Mouse (Mus musculus) myocyte (in vitro differentiated cells): ENCODE measurements around the gene Zfp51. TPM values are rescaled to one million over a fixed set of nuclear protein-coding genes. Genes with fewer than 3 reads are reported as not detected.

Source experiments
- H3K27me3 ChIP-seq: one replicate; pipeline ENCODE4 v1.6.1; 2011; ENCODE audit not compliant: control insufficient read depth, insufficient read depth, insufficient read length
- H3K36me3 ChIP-seq: one replicate; pipeline ENCODE4 v1.6.1; 2011; ENCODE audit not compliant: control insufficient read depth, insufficient read depth
- H3K4me2 ChIP-seq: one replicate; pipeline ENCODE4 v1.6.1; 2011; ENCODE audit warnings: low read depth, control low read depth
- H3K4me3 ChIP-seq: one replicate; pipeline ENCODE4 v1.5.1; 2011; ENCODE audit warnings: mild to moderate bottlenecking, control low read depth, moderate library complexity
- H3K79me2 ChIP-seq: one replicate; pipeline ENCODE4 v1.6.1; 2011; ENCODE audit not compliant: control insufficient read depth, insufficient read depth
- H3ac ChIP-seq: one replicate; pipeline ENCODE4 v1.6.1; 2011; ENCODE audit not compliant: control insufficient read depth, insufficient read length
- CEBPB ChIP-seq: IDR thresholded peaks from 2 replicates; pipeline ENCODE4 v1.6.1; 2011; ENCODE audit warnings: mild to moderate bottlenecking, moderate library complexity; ENCODE audit not compliant: poor library complexity, insufficient read depth, severe bottlenecking
- E2F4 ChIP-seq: IDR thresholded peaks from one replicate; pipeline ENCODE4 v1.6.1; 2011; ENCODE audit warnings: mild to moderate bottlenecking, control low read depth, moderate library complexity; ENCODE audit not compliant: insufficient read depth
- MAX ChIP-seq: IDR thresholded peaks from one replicate; pipeline ENCODE4 v1.6.1; 2011; ENCODE audit warnings: low read depth, mild to moderate bottlenecking, control low read depth
- MYOD1 ChIP-seq, 3 experiments: IDR thresholded peaks; one replicate each; pipeline ENCODE4 v1.6.1; 2011; ENCODE audit warnings: control low read depth in 2 of 3, low read depth in 2 of 3, mild to moderate bottlenecking in 2 of 3, moderate library complexity in 1 of 3; ENCODE audit not compliant: insufficient read length in 2 of 3, control insufficient read depth in 1 of 3
- MYOG ChIP-seq, 3 experiments: IDR thresholded peaks; one replicate each; pipeline ENCODE4 v1.6.1; 2011; ENCODE audit warnings: control low read depth in 2 of 3, low read depth in 2 of 3, mild to moderate bottlenecking in 2 of 3; ENCODE audit not compliant: insufficient read length in 2 of 3, control insufficient read depth in 1 of 3, insufficient read depth in 1 of 3
- POLR2A ChIP-seq: IDR thresholded peaks from one replicate; pipeline ENCODE4 v1.6.1; 2011; ENCODE audit warnings: low read depth, mild to moderate bottlenecking, control low read depth, moderate library complexity; ENCODE audit not compliant: insufficient read length
- POLR2AphosphoS2 ChIP-seq: IDR thresholded peaks from one replicate; pipeline ENCODE4 v1.6.1; 2011; ENCODE audit warnings: low read depth, control low read depth; ENCODE audit not compliant: insufficient read length
- REST ChIP-seq: IDR thresholded peaks from one replicate; pipeline ENCODE4 v1.6.1; 2011; ENCODE audit warnings: mild to moderate bottlenecking, control low read depth, moderate library complexity; ENCODE audit not compliant: insufficient read depth, insufficient read length
- SRF ChIP-seq: IDR thresholded peaks from one replicate; pipeline ENCODE4 v1.6.1; 2011; ENCODE audit warnings: low read depth; ENCODE audit not compliant: control insufficient read depth, insufficient read length
- TCF12 ChIP-seq: IDR thresholded peaks from one replicate; pipeline ENCODE4 v1.6.1; 2011; ENCODE audit warnings: mild to moderate bottlenecking, control low read depth; ENCODE audit not compliant: poor library complexity, insufficient read depth, severe bottlenecking
- TCF3 ChIP-seq: IDR thresholded peaks from one replicate; pipeline ENCODE4 v1.6.1; 2011; ENCODE audit warnings: low read depth, control low read depth; ENCODE audit not compliant: insufficient read length
- USF1 ChIP-seq: IDR thresholded peaks from one replicate; pipeline ENCODE4 v1.6.1; 2011; ENCODE audit warnings: low read depth, mild to moderate bottlenecking, control low read depth, moderate library complexity
- polyA plus RNA-seq: library from polyadenylated mRNA; unstranded; fragments of >200 nt; fragmentation: generic; extraction: Trizol; gene quantifications from one replicate; pipeline ENCODE4 v1.2.1, GENCODE M21; 2012; ENCODE audit warnings: missing spikeins

Gene Zfp51
- polyA plus RNA-seq, 1 experiment, result 1.5 TPM

DNA sequence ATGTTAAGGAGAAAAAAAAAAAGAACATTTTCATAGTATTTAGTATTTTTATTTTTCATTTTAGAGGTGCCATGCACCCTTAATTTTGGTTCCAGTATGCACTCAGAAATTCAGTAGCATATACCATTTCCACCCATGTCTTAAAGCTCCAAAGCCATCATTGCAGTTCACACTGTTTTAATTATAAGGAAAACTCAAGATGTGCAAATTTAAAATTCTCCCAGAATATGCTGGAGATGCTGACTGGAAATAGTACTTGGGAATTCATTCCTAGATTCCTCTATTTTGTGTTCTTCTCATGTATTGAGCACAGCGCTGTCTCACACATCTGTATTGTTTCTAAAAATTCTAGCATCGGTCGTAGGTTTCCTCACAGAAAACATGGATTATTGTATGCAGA is 56.1 kb downstream of the Zfp51 start:
- Histone ChIP-seq H3K79me2 (peaks cover 7% of the 10 kb centered on the region), H3ac (no peak overlapping the region), H3K36me3 (peaks cover 32% of the 10 kb centered on the region), H3K4me3 (no peak overlapping the region), H3K27me3 (no peaks in the 10 kb centered on the region), H3K4me2 (no peak overlapping the region)
- TF ChIP-seq E2F4, result no peak
- TF ChIP-seq POLR2AphosphoS2, result no peak

DNA sequence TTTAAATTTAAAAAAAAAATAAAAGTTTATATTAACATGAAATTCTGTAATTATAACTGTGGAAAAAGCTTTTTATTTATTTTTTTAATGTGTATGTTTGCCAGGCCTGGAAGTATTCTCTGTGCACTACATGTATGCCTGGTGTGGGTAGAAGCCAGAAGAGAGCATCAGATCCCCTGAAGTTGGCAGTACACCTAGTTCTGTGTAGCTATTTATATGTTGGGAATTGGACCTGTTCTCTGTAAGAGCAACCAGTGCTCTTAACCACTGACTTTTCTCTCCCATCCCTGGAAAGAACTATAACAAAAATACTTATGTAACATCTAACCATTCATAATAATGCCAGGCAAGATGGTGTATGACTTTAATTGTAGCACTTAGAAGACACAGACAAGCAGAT is 59.6 kb downstream of the Zfp51 start:
- Histone ChIP-seq H3K4me3 (no peak overlapping the region), H3ac (no peak overlapping the region), H3K79me2 (no peaks in the 10 kb centered on the region), H3K4me2 (no peak overlapping the region), H3K36me3 (peaks cover 30% of the 10 kb centered on the region), H3K27me3 (no peaks in the 10 kb centered on the region)
- TF ChIP-seq POLR2AphosphoS2 (no peak), TCF3 (no peak), SRF (no peak), CEBPB (no peak), MYOD1 (IDR thresholded peaks at IDR 0.05; ENCODE audit: control insufficient read depth in 1 of 3, insufficient read length in 2 of 3, low read depth in 2 of 3) (no peak), TCF12 (no peak), POLR2A (no peak), REST (no peak), USF1 (no peak), MAX (no peak), MYOG (IDR thresholded peaks at IDR 0.05; ENCODE audit: control insufficient read depth in 1 of 3, insufficient read depth in 1 of 3, insufficient read length in 2 of 3, low read depth in 2 of 3) (no peak), E2F4 (no peak)

Other genes with a start within 250 kb of the Zfp51 start
- not detected for gene Vmn1r234, start 224.3 kb upstream of the Zfp51 start, polyA plus RNA-seq
- gene Vmn1r235, start 194.0 kb upstream of the Zfp51 start, polyA plus RNA-seq, result not detected
- not detected for gene Vmn1r236, start 167.4 kb upstream of the Zfp51 start, polyA plus RNA-seq
- not detected for gene Vmn1r237, start 138.5 kb upstream of the Zfp51 start, polyA plus RNA-seq
- 0.10 TPM for gene Zfp677, start 66.6 kb upstream of the Zfp51 start, polyA plus RNA-seq
- gene Zfp54, start 27.1 kb upstream of the Zfp51 start, polyA plus RNA-seq, result 0.59 TPM
- gene Zfp53, start 38.6 kb downstream of the Zfp51 start, polyA plus RNA-seq, result 1.5 TPM
- 1.9 TPM for gene Zfp52, start 85.2 kb downstream of the Zfp51 start, polyA plus RNA-seq
- gene Zfp948, start 116.6 kb downstream of the Zfp51 start, polyA plus RNA-seq, result 2.0 TPM
- 0.44 TPM for gene Zfp983, start 200.2 kb downstream of the Zfp51 start, polyA plus RNA-seq
- not detected for gene Gm10226, start 241.5 kb downstream of the Zfp51 start, polyA plus RNA-seq